ENCODE assay signal across 12 mouse cellular contexts in the genomic region with DNA sequence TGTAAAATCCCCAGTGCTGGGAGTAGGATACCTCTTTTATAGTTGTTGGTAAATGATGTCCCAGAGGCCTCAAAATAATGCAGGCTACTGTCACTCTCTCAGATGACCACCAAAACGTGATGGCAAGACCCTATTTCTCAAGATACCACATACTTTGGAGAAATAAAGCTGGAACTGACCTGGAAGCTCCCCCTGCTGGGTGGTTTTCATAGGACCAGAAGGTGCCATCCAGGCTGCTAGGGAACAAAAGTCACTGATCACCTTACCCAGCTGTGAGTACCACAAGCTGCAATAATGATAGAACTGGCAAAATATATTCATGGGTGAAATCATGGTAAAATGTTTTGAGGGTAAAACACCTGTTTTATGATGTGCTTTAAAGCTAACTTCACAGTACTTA. TPM values are rescaled to one million over a fixed set of nuclear protein-coding genes. Genes with fewer than 3 reads are reported as not detected.
A peak's percentile ranks its signal among the peaks of the same experiment; 100 is the strongest.
DNase-seq lines count a peak whose midpoint lies in the region; ATAC-seq and TF ChIP-seq lines count a peak whose summit lies in the region.
"Had no signal": no experiment of that assay in that cellular context is flagged by ENCODE, and none has a peak within 500 bp of the region (broad histone marks: within the 10 kb centered on the region; RNA-seq: fewer than 3 reads in every experiment).

No protein-coding gene starts in this region.

- 4% methylated on average over 1 of the region's 1 CpGs for WGBS in intestine, postnatal 0 days
- 8% methylated on average over 1 of the region's 1 CpGs for WGBS in intestine, embryonic 15.5 days
- 11% methylated on average over 1 of the region's 1 CpGs for WGBS in liver, embryonic 12.5 days (ENCODE audit: insufficient replicate concordance)

- peak; percentile 42 for TF ChIP-seq CTCF in intestine, postnatal 0 days (IDR thresholded peaks at IDR 0.05; ENCODE audit: low read depth)

- H3K4me2 ChIP-seq in intestine, postnatal 0 days (replicated peaks; ENCODE audit: low read depth), result no peak overlapping the region
- no peak overlapping the region for H3K4me2 ChIP-seq in intestine, embryonic 15.5 days (replicated peaks)
- no peak overlapping the region for H3K4me2 ChIP-seq in liver, embryonic 12.5 days
- H3K4me2 ChIP-seq: limb, embryonic 13.5 days had no signal

- no peaks in the 10 kb centered on the region for H3K27me3 ChIP-seq in intestine, postnatal 0 days (replicated peaks; ENCODE audit: control insufficient read depth, insufficient read depth, low read length)
- H3K27me3 ChIP-seq in intestine, embryonic 15.5 days (replicated peaks), result no peaks in the 10 kb centered on the region
- no peaks in the 10 kb centered on the region for H3K27me3 ChIP-seq in liver, embryonic 12.5 days (replicated peaks)
- H3K27me3 ChIP-seq: limb, embryonic 13.5 days had no signal

- H3K9me3 ChIP-seq in intestine, postnatal 0 days (ENCODE audit: control insufficient read depth), result no peaks in the 10 kb centered on the region
- no peaks in the 10 kb centered on the region for H3K9me3 ChIP-seq in intestine, embryonic 15.5 days
- no peaks in the 10 kb centered on the region for H3K9me3 ChIP-seq in liver, embryonic 12.5 days (replicated peaks)
- H3K9me3 ChIP-seq: limb, embryonic 13.5 days had no signal

- H3K36me3 ChIP-seq in intestine, postnatal 0 days (ENCODE audit: control insufficient read depth, insufficient read depth), result no peaks in the 10 kb centered on the region
- H3K36me3 ChIP-seq in intestine, embryonic 15.5 days, result no peaks in the 10 kb centered on the region
- no peaks in the 10 kb centered on the region for H3K36me3 ChIP-seq in liver, embryonic 12.5 days
- H3K36me3 ChIP-seq: limb, embryonic 13.5 days had no signal

- intact Hi-C loops in left cerebral cortex, postnatal 10 days (cut with DNase I), result no loop called here

- peak; percentile 8 for DNase-seq in urinary bladder, postnatal 14 days (ENCODE audit: low spot score)
- DNase-seq in urinary bladder, postnatal 10 days (ENCODE audit: low spot score), result no peak
- peak; percentile 7 for DNase-seq in adipocyte (ENCODE audit: low spot score)
- DNase-seq in left cerebral cortex, postnatal 10 days (ENCODE audit: extremely low spot score in 1 of 2, low spot score in 2 of 2), result no peak
- DNase-seq: layer of hippocampus, adult 9-11 months had no signal

- no peak overlapping the region for H3K27ac ChIP-seq in intestine, postnatal 0 days (ENCODE audit: low read depth, low read length)
- H3K27ac ChIP-seq in intestine, embryonic 15.5 days, result no peak overlapping the region
- H3K27ac ChIP-seq in liver, embryonic 12.5 days, result no peak overlapping the region
- H3K27ac ChIP-seq: limb, embryonic 13.5 days had no signal

- no peaks in the 10 kb centered on the region for H3K4me1 ChIP-seq in intestine, postnatal 0 days (replicated peaks; ENCODE audit: control insufficient read depth, insufficient read depth, low read length)
- H3K4me1 ChIP-seq in intestine, embryonic 15.5 days (replicated peaks), result no peaks in the 10 kb centered on the region
- H3K4me1 ChIP-seq in liver, embryonic 12.5 days, result no peaks in the 10 kb centered on the region
- H3K4me1 ChIP-seq: limb, embryonic 13.5 days had no signal

- H3K4me3 ChIP-seq in intestine, postnatal 0 days (ENCODE audit: low read depth, low read length), result no peak overlapping the region
- no peak overlapping the region for H3K4me3 ChIP-seq in intestine, embryonic 15.5 days (replicated peaks)
- no peak overlapping the region for H3K4me3 ChIP-seq in liver, embryonic 12.5 days
- H3K4me3 ChIP-seq: limb, embryonic 13.5 days had no signal

- no peak overlapping the region for H3K9ac ChIP-seq in intestine, postnatal 0 days (ENCODE audit: low read depth, low read length)
- no peak overlapping the region for H3K9ac ChIP-seq in intestine, embryonic 15.5 days
- H3K9ac ChIP-seq in liver, embryonic 12.5 days, result no peak overlapping the region
- H3K9ac ChIP-seq: limb, embryonic 13.5 days had no signal

- no peak for ATAC-seq in intestine, postnatal 0 days
- no peak for ATAC-seq in intestine, embryonic 15.5 days
- ATAC-seq in liver, embryonic 12.5 days, result no peak

RNA-seq across cellular contexts. Expression of a gene that starts 7.1 kb away (rescaled TPM):
- polyA plus RNA-seq in intestine, postnatal 0 days (2015; fragmentation: Nextera tagmentation; extraction: Ambion mirVana), result not detected in 2 replicates
- not detected in 2 replicates for polyA plus RNA-seq in intestine, embryonic 15.5 days (2015; fragmentation: Nextera tagmentation; extraction: Ambion mirVana)
- not detected in 2 replicates for polyA plus RNA-seq in liver, embryonic 12.5 days (2016; fragmentation: Nextera tagmentation; extraction: Ambion mirVana)
- total RNA-seq in left cerebral cortex, postnatal 10 days (2021), result not detected
- polyA plus RNA-seq: heart, embryonic 14.5 days; limb, embryonic 13.5 days; testis, adult 2 months had no signal

RNA-seq across cellular contexts. Expression of a gene that starts 7.2 kb away (rescaled TPM):
- polyA plus RNA-seq in intestine, postnatal 0 days (2015; fragmentation: Nextera tagmentation; extraction: Ambion mirVana), result 0.12 and 0.23 TPM in 2 replicates
- polyA plus RNA-seq in intestine, embryonic 15.5 days (2015; fragmentation: Nextera tagmentation; extraction: Ambion mirVana), result 0.40 and 0.55 TPM in 2 replicates
- polyA plus RNA-seq in liver, embryonic 12.5 days (2016; fragmentation: Nextera tagmentation; extraction: Ambion mirVana), result not detected in 2 replicates
- total RNA-seq in left cerebral cortex, postnatal 10 days (2021), result under 1 TPM; 0.51 to 0.55 TPM
- polyA plus RNA-seq: heart, embryonic 14.5 days; limb, embryonic 13.5 days had no signal

RNA-seq across cellular contexts. Expression of a gene that starts 18.9 kb away (rescaled TPM):
- polyA plus RNA-seq in intestine, postnatal 0 days (2015; fragmentation: Nextera tagmentation; extraction: Ambion mirVana), result not detected in 2 replicates
- not detected in 2 replicates for polyA plus RNA-seq in intestine, embryonic 15.5 days (2015; fragmentation: Nextera tagmentation; extraction: Ambion mirVana)
- polyA plus RNA-seq in liver, embryonic 12.5 days (2016; fragmentation: Nextera tagmentation; extraction: Ambion mirVana), result not detected in 2 replicates
- not detected for total RNA-seq in left cerebral cortex, postnatal 10 days (2021)
- polyA plus RNA-seq: frontal cortex, adult 2 months; heart, embryonic 14.5 days; limb, embryonic 13.5 days; testis, adult 2 months had no signal

RNA-seq across cellular contexts. Expression of a gene that starts 24.8 kb away (rescaled TPM):
- not detected in 2 replicates for polyA plus RNA-seq in intestine, postnatal 0 days (2015; fragmentation: Nextera tagmentation; extraction: Ambion mirVana)
- polyA plus RNA-seq in intestine, embryonic 15.5 days (2015; fragmentation: Nextera tagmentation; extraction: Ambion mirVana), result not detected in 2 replicates
- not detected in 2 replicates for polyA plus RNA-seq in liver, embryonic 12.5 days (2016; fragmentation: Nextera tagmentation; extraction: Ambion mirVana)
- total RNA-seq in left cerebral cortex, postnatal 10 days (2021), result not detected
- polyA plus RNA-seq: frontal cortex, adult 2 months; limb, embryonic 13.5 days; testis, adult 2 months had no signal

RNA-seq across cellular contexts. Expression of a gene that starts 33.2 kb away (rescaled TPM):
- not detected in 2 replicates for polyA plus RNA-seq in intestine, postnatal 0 days (2015; fragmentation: Nextera tagmentation; extraction: Ambion mirVana)
- polyA plus RNA-seq in intestine, embryonic 15.5 days (2015; fragmentation: Nextera tagmentation; extraction: Ambion mirVana), result not detected in 2 replicates
- not detected in 2 replicates for polyA plus RNA-seq in liver, embryonic 12.5 days (2016; fragmentation: Nextera tagmentation; extraction: Ambion mirVana)
- not detected for total RNA-seq in left cerebral cortex, postnatal 10 days (2021)
- polyA plus RNA-seq: frontal cortex, adult 2 months; heart, embryonic 14.5 days; limb, embryonic 13.5 days had no signal

Comparison
In these comparisons a context has a peak if more than half of its experiments do, and no peak if none do; other contexts are left out.
1. DNase-seq: peak in urinary bladder, postnatal 14 days (single experiment) and adipocyte (single experiment); none in urinary bladder, postnatal 10 days (single experiment) and left cerebral cortex, postnatal 10 days (0 of 2).